Mouse (Mus musculus): ENCODE data around the gene Herpud1. TPM values are rescaled to one million over a fixed set of nuclear protein-coding genes. Genes with fewer than 3 reads are reported as not detected.

Gene Herpud1
- total RNA-seq (2012; rRNA removed), result 172 and 206 TPM in 2 replicates
- 243 and 257 TPM in 2 replicates for total RNA-seq (2014; rRNA removed)
- 116 and 124 TPM in 2 replicates for polyA plus RNA-seq (2012; ENCODE audit: insufficient read length, low read depth)

- peak; percentile 96 for DNase-seq (ENCODE audit: extremely low read depth)
- dilution Hi-C loops (cut with MboI; ENCODE audit: extremely low pct_ligation_motif_present, extremely low pct_unique_long_range_greater_than_20kb, low sequenced_read_pairs), result no loop called here
- TF ChIP-seq USF1 (IDR thresholded peaks at IDR 0.05; ENCODE audit: low read depth, low read length) (peak; percentile 30; the same call in 1 of the 2 replicates), HCFC1 (IDR thresholded peaks at IDR 0.05; ENCODE audit: low read depth, low read length) (peak; percentile 68), MAZ (IDR thresholded peaks at IDR 0.05; ENCODE audit: low read depth, low read length) (peak; percentile 77), MYC (IDR thresholded peaks at IDR 0.05; ENCODE audit: low read depth, low read length) (peak; percentile 87; the same call in 1 of the 2 replicates), EP300 (IDR thresholded peaks at IDR 0.05; ENCODE audit: low read length) (no peak), MAX (IDR thresholded peaks at IDR 0.05; ENCODE audit: low read length) (peak; percentile 90), TCF12 (IDR thresholded peaks at IDR 0.05; ENCODE audit: low read depth, low read length) (peak; percentile 88), MAFK (IDR thresholded peaks at IDR 0.05; ENCODE audit: insufficient replicate concordance, low read length) (no peak), POLR2A (IDR thresholded peaks at IDR 0.05; ENCODE audit: low read depth, low read length) (peak; percentile 99), KAT2A (IDR thresholded peaks at IDR 0.05; ENCODE audit: insufficient replicate concordance, low read length) (peak; percentile 70; the same call in 1 of the 2 replicates), JUND (conservative IDR thresholded peaks at IDR 0.05; ENCODE audit: low read depth, low read length) (no peak), GABPA (IDR thresholded peaks at IDR 0.05; ENCODE audit: insufficient replicate concordance, low read depth, low read length) (no peak; the same call in 1 of the 2 replicates), BHLHE40 (IDR thresholded peaks at IDR 0.05; ENCODE audit: low read depth, low read length) (peak; percentile 72), TBP (conservative IDR thresholded peaks at IDR 0.05; ENCODE audit: low read depth, low read length) (peak; percentile 96), ZNF384 (IDR thresholded peaks at IDR 0.05; ENCODE audit: low read depth, low read length) (no peak), ZC3H11A (IDR thresholded peaks at IDR 0.05; ENCODE audit: low read depth, low read length) (no peak), RCOR1 (conservative IDR thresholded peaks at IDR 0.05; ENCODE audit: low read depth, low read length) (0 out of 2 replicates have a peak, but pooled peaks have one; percentile 46), CTCF (conservative IDR thresholded peaks at IDR 0.05 in 1 of 2, IDR thresholded peaks at IDR 0.05 in 1 of 2; ENCODE audit: low read depth in 2 of 2, low read length in 2 of 2) (no peak), POLR2AphosphoS2 (IDR thresholded peaks at IDR 0.05; ENCODE audit: low read depth, low read length) (peak; percentile 98), E2F4 (IDR thresholded peaks at IDR 0.05; ENCODE audit: insufficient replicate concordance, low read depth, low read length) (no peak), UBTF (IDR thresholded peaks at IDR 0.05; ENCODE audit: low read depth, low read length) (peak; percentile 56; the same call in 1 of the 2 replicates), PAX5 (IDR thresholded peaks at IDR 0.05; ENCODE audit: low read length) (no peak), SIN3A (IDR thresholded peaks at IDR 0.05; ENCODE audit: low read length) (0 out of 2 replicates have a peak, but pooled peaks have one; percentile 76), CHD2 (IDR thresholded peaks at IDR 0.05; ENCODE audit: low read length) (peak; percentile 92), ZMIZ1 (IDR thresholded peaks at IDR 0.05; ENCODE audit: low read depth, low read length) (peak; percentile 100), ZKSCAN1 (IDR thresholded peaks at IDR 0.05; ENCODE audit: borderline replicate concordance, low read depth, low read length) (no peak), ETS1 (conservative IDR thresholded peaks at IDR 0.05; ENCODE audit: low read depth, low read length) (peak; percentile 52), JUN (IDR thresholded peaks at IDR 0.05; ENCODE audit: insufficient read depth, low read depth, low read length) (no peak; the same call in 1 of the 2 replicates), CHD1 (IDR thresholded peaks at IDR 0.05; ENCODE audit: low read depth, low read length) (0 out of 2 replicates have a peak, but pooled peaks have one; percentile 19), MEF2A (IDR thresholded peaks at IDR 0.05; ENCODE audit: borderline replicate concordance, low read depth, low read length) (no peak; the same call in 1 of the 2 replicates), MXI1 (IDR thresholded peaks at IDR 0.05; ENCODE audit: low read depth, low read length) (peak; percentile 92), NELFE (IDR thresholded peaks at IDR 0.05; ENCODE audit: low read depth, low read length) (peak; percentile 99), USF2 (conservative IDR thresholded peaks at IDR 0.05; ENCODE audit: low read depth, low read length) (no peak; the same call in 1 of the 2 replicates), RAD21 (IDR thresholded peaks at IDR 0.05; ENCODE audit: low read depth, low read length) (no peak), ELF1 (IDR thresholded peaks at IDR 0.05; ENCODE audit: low read depth, low read length) (no peak), IRF4 (IDR thresholded peaks at IDR 0.05; ENCODE audit: low read depth, low read length) (peak; percentile 59), SMC3 (IDR thresholded peaks at IDR 0.05; ENCODE audit: low read depth, low read length) (0 out of 2 replicates have a peak, but pooled peaks have one; percentile 7)
Observed at GRCm38 (mm10) chr8:94386214-94387026, at the start of gene Herpud1. TSS of gene Herpud1 (plus strand) at chr8:94386438.

More at GRCm38 (mm10) chr8:94386214-94387026, at the start of gene Herpud1:
- H3K4me1 ChIP-seq (ENCODE audit: control insufficient read depth in 1 of 2, insufficient read depth in 2 of 2), result peaks cover 9 to 41% of the 10 kb centered on the region in 2 experiments
- H3K9me3 ChIP-seq (replicated peaks; ENCODE audit: low read length), result peaks cover 6% of the 10 kb centered on the region
- H3K4me3 ChIP-seq (replicated peaks in 1 of 3; ENCODE audit: low read depth in 2 of 3, low read length in 2 of 3, poor library complexity in 1 of 3), result peak within 1 kb of the TSS; percentile 71 to 97 (median 92)
- no peaks in the 10 kb centered on the region for H3K27me3 ChIP-seq (replicated peaks)
- in situ Hi-C loops (cut with MboI; ENCODE audit: low pct_ligation_motif_present, low pct_unique_long_range_greater_than_20kb, low sequenced_read_pairs), result no loop called here
- peaks cover 47% of the 10 kb centered on the region for H3K79me2 ChIP-seq (replicated peaks; ENCODE audit: control insufficient read depth, extremely low read depth, insufficient read depth, poor library complexity, severe bottlenecking)
- peak within 1 kb of the TSS; percentile 87 for H3K27ac ChIP-seq (ENCODE audit: insufficient read depth, low read depth)
- peak within 1 kb of the TSS; percentile 95 for H3K9ac ChIP-seq (ENCODE audit: insufficient read depth, low read depth)
- peak within 1 kb of the TSS; percentile 59 for H3K4me2 ChIP-seq (ENCODE audit: insufficient read depth, low read depth, poor library complexity, severe bottlenecking)
- peaks cover 22 to 32% of the 10 kb centered on the region in 2 experiments for H3K36me3 ChIP-seq (replicated peaks in 1 of 2; ENCODE audit: control insufficient read depth in 1 of 2, insufficient read depth in 1 of 2, low read length in 1 of 2)
